Mouse (Mus musculus): ENCODE measurements at regions not wholly inside any gene's neighbourhood (a gene's known extent, or its start where the extent isn't known, plus 50 kb on each side); places are given as distances from the start of the nearest gene placed in this dataset.
A peak's percentile ranks its signal among the peaks of the same experiment; 100 is the strongest.

- no peak overlapping the region for H3K4me3 ChIP-seq (replicated peaks; ENCODE audit: low read length)
- no peaks in the 10 kb centered on the region; the same call in 1 of the 2 replicates for H3K4me1 ChIP-seq (replicated peaks; ENCODE audit: low read depth, low read length)
- no peaks in the 10 kb centered on the region for H3K36me3 ChIP-seq (ENCODE audit: insufficient read depth, low read length)
- no peaks in the 10 kb centered on the region for H3K27me3 ChIP-seq (ENCODE audit: insufficient read depth, low read length)
- peaks cover 28% of the 10 kb centered on the region for H3K9me3 ChIP-seq (ENCODE audit: low read length)
- TF ChIP-seq POU5F1 (IDR thresholded peaks at IDR 0.05; ENCODE audit: borderline replicate concordance, low read length) = no peak
- TF ChIP-seq CTCF (conservative IDR thresholded peaks at IDR 0.05; ENCODE audit: low read length) = no peak
- TF ChIP-seq NANOG (IDR thresholded peaks at IDR 0.05; ENCODE audit: borderline replicate concordance, low read length) = peak; percentile 38; the same call in 1 of the 2 replicates
Observed at GRCm38 (mm10) chr3:73572661-73573060, 135.6 kb downstream of the Bche start.

- H3K27me3 ChIP-seq (ENCODE audit: insufficient read depth, low read length) = no peaks in the 10 kb centered on the region
- no peak for TF ChIP-seq NANOG (IDR thresholded peaks at IDR 0.05; ENCODE audit: borderline replicate concordance, low read length)
- TF ChIP-seq CTCF (conservative IDR thresholded peaks at IDR 0.05; ENCODE audit: low read length) = no peak
- TF ChIP-seq POU5F1 (IDR thresholded peaks at IDR 0.05; ENCODE audit: borderline replicate concordance, low read length) = no peak
Observed at GRCm38 (mm10) chr3:73569286-73569685, 138.9 kb downstream of the Bche start.

More at GRCm38 (mm10) chr3:73569286-73569685, 138.9 kb downstream of the Bche start:
- H3K4me1 ChIP-seq (replicated peaks; ENCODE audit: low read depth, low read length) = no peaks in the 10 kb centered on the region; the same call in 1 of the 2 replicates
- H3K36me3 ChIP-seq (ENCODE audit: insufficient read depth, low read length) = no peaks in the 10 kb centered on the region
- peaks cover 24% of the 10 kb centered on the region for H3K9me3 ChIP-seq (ENCODE audit: low read length)
- H3K4me3 ChIP-seq (replicated peaks; ENCODE audit: low read length) = no peak overlapping the region
